Mouse (Mus musculus) cerebellum, adult 2 months (tissue): ENCODE measurements around the gene St8sia1.

Experiments used
- CTCF ChIP-seq: fragments of 200-500 bp; IDR thresholded peaks from 2 replicates; pipeline ENCODE4 v1.5.1; 2011; ENCODE audit warnings: low read depth, mild to moderate bottlenecking, control low read depth, low read length, moderate library complexity, borderline replicate concordance; ENCODE audit not compliant: insufficient read depth
- POLR2A ChIP-seq: fragments of 200-500 bp; IDR thresholded peaks from 2 replicates; pipeline ENCODE4 v1.6.1; 2011; ENCODE audit warnings: low read length, control low read depth, borderline replicate concordance; ENCODE audit not compliant: insufficient read depth

DNA sequence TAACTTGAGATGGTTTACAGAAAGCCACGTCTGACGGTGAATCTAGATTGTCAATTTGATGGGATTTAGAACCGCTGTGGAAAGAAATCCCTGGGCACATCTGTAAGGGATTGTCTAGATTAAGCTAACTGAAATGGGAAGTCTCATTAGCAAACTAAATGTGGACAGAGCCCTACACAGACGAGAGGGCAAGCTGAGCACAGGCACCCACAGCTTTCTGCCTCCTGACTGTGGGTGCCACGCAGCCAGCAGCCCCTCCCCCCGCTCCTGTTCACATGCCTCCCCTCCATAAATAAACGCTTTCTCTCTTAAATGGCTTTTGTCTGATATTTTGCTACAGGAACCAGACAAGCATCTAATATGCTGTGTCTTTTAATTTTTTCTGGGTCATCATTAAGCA lies 27.8 kb upstream of the St8sia1 start:
- TF ChIP-seq POLR2A: no peak
- TF ChIP-seq CTCF: no peak
